Mouse (Mus musculus) forebrain, embryonic 16.5 days (tissue): ENCODE measurements at regions not wholly inside any gene's neighbourhood (a gene's known extent, or its start where the extent isn't known, plus 50 kb on each side); places are given as distances from the start of the nearest gene placed in this dataset.

ENCODE experiments used
- ATAC-seq: fragments of 200-750 bp; cut with Nextera tagmentation; 2 replicates; pipeline ENCODE4 v1.8.0; 2017; ENCODE audit warnings: mild to moderate bottlenecking, moderate library complexity
- H3K27ac ChIP-seq: fragments of 300-500 bp; sonication (generic); 2 replicates; pipeline ENCODE4 v1.5.1; 2014; ENCODE audit warnings: low read length, control low read depth
- H3K27me3 ChIP-seq: fragments of 300-500 bp; sonication (generic); replicated peaks from 2 replicates; pipeline ENCODE4 v1.6.1; 2014; ENCODE audit warnings: low read length; ENCODE audit not compliant: control insufficient read depth, insufficient read depth
- H3K36me3 ChIP-seq: fragments of 300-500 bp; sonication (generic); 2 replicates; pipeline ENCODE4 v1.6.1; 2014; ENCODE audit not compliant: control insufficient read depth, insufficient read depth
- H3K4me1 ChIP-seq: fragments of 300-500 bp; sonication (generic); replicated peaks from 2 replicates; pipeline ENCODE4 v1.6.1; 2014; ENCODE audit warnings: low read length; ENCODE audit not compliant: control insufficient read depth, insufficient read depth
- H3K4me2 ChIP-seq: fragments of 300-500 bp; sonication (generic); 2 replicates; pipeline ENCODE4 v1.6.1; 2014; ENCODE audit warnings: mild to moderate bottlenecking, low read length, control low read depth
- H3K4me3 ChIP-seq: fragments of 300-500 bp; sonication (generic); replicated peaks from 2 replicates; pipeline ENCODE4 v1.5.1; 2014; ENCODE audit warnings: mild to moderate bottlenecking, low read length, control low read depth
- H3K9ac ChIP-seq: fragments of 300-500 bp; sonication (generic); replicated peaks from 2 replicates; pipeline ENCODE4 v1.6.1; 2014; ENCODE audit warnings: low read depth, low read length, control low read depth
- H3K9me3 ChIP-seq: fragments of 300-500 bp; sonication (generic); 2 replicates; pipeline ENCODE4 v1.6.1; 2016; ENCODE audit warnings: low read length; ENCODE audit not compliant: control insufficient read depth
- WGBS: fragments of 180-500 bp; shearing (Covaris S2); extraction: QIAGEN DNeasy Blood & Tissue Kit; methylation state at CpG from one replicate; pipeline ENCODE4 v1.1.7; 2014; 5-methylcytosine and 5-hydroxymethylcytosine counted together

GRCm38 (mm10) chr5:62997464-62997863 lies 183.8 kb downstream of the Dthd1 start:
- 92% methylated on average over 1 of the region's 1 CpGs for WGBS
- H3K4me1 ChIP-seq = no peaks in the 10 kb centered on the region
- H3K36me3 ChIP-seq = no peaks in the 10 kb centered on the region
- no peak overlapping the region for H3K9ac ChIP-seq
- H3K4me3 ChIP-seq = no peak overlapping the region
- no peak for ATAC-seq
- no peak overlapping the region for H3K4me2 ChIP-seq
- H3K27me3 ChIP-seq = no peaks in the 10 kb centered on the region
- H3K27ac ChIP-seq = no peak overlapping the region
- no peaks in the 10 kb centered on the region for H3K9me3 ChIP-seq

- Histone ChIP-seq H3K27me3 (no peaks in the 10 kb centered on the region), H3K9me3 (no peaks in the 10 kb centered on the region), H3K9ac (no peak overlapping the region), H3K27ac (no peak overlapping the region), H3K4me1 (no peaks in the 10 kb centered on the region), H3K4me3 (no peak overlapping the region), H3K4me2 (no peak overlapping the region), H3K36me3 (no peaks in the 10 kb centered on the region)
- WGBS = 90% methylated on average over 2 of the region's 2 CpGs
- no peak for ATAC-seq
These were observed 220.8 kb downstream of the Dthd1 start for GRCm38 (mm10) chr5:63034446-63034845.

GRCm38 (mm10) chr5:63045751-63046150 lies 232.1 kb downstream of the Dthd1 start:
- Histone ChIP-seq H3K4me2 (no peak overlapping the region), H3K9me3 (no peaks in the 10 kb centered on the region), H3K27me3 (no peaks in the 10 kb centered on the region), H3K27ac (no peak overlapping the region), H3K4me1 (no peaks in the 10 kb centered on the region), H3K36me3 (no peaks in the 10 kb centered on the region), H3K9ac (no peak overlapping the region), H3K4me3 (no peak overlapping the region)
- 83% methylated on average over 2 of the region's 2 CpGs for WGBS
- no peak for ATAC-seq

- WGBS = 77% methylated on average over 2 of the region's 2 CpGs
- no peaks in the 10 kb centered on the region for H3K4me1 ChIP-seq
- H3K27ac ChIP-seq = no peak overlapping the region
- H3K4me2 ChIP-seq = no peak overlapping the region
- no peaks in the 10 kb centered on the region for H3K36me3 ChIP-seq
- ATAC-seq = no peak
- H3K9me3 ChIP-seq = no peaks in the 10 kb centered on the region
- H3K4me3 ChIP-seq = no peak overlapping the region
- H3K9ac ChIP-seq = no peak overlapping the region
- H3K27me3 ChIP-seq = no peaks in the 10 kb centered on the region
These were observed 249.7 kb downstream of the Dthd1 start for GRCm38 (mm10) chr5:63063301-63063700.

DNA sequence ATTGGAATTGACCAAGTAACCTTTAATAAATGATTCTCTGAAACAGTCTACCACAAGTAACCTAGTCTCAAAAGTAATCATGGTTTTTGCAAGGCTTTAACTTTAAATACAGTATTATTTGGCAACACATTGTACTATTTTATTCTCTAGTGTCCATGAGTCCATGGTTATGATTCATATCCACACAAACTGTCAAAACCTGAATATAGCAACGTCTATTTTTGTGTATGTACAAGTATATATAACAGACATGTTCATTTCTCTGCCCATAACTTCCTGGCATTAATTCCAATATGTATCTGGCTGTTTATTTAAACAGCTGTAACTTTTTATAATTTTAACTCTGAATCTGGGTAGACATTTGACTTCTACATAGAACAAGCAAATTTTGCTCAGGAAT lies 253.2 kb downstream of the Dthd1 start:
- Histone ChIP-seq H3K9ac (no peak overlapping the region), H3K27ac (no peak overlapping the region), H3K36me3 (no peaks in the 10 kb centered on the region), H3K9me3 (no peaks in the 10 kb centered on the region), H3K4me2 (no peak overlapping the region), H3K4me3 (no peak overlapping the region), H3K4me1 (no peaks in the 10 kb centered on the region), H3K27me3 (no peaks in the 10 kb centered on the region)
- 52% methylated on average over 1 of the region's 1 CpGs for WGBS
- ATAC-seq = no peak

- 70% methylated on average over 1 of the region's 1 CpGs for WGBS
These were observed 284.5 kb downstream of the Dthd1 start for GRCm38 (mm10) chr5:63098129-63098528.

GRCm38 (mm10) chr5:63132552-63132951 lies 318.9 kb downstream of the Dthd1 start:
- Histone ChIP-seq H3K4me3 (no peak overlapping the region), H3K27ac (no peak overlapping the region), H3K27me3 (no peaks in the 10 kb centered on the region), H3K4me1 (no peaks in the 10 kb centered on the region), H3K36me3 (no peaks in the 10 kb centered on the region), H3K9me3 (no peaks in the 10 kb centered on the region), H3K9ac (no peak overlapping the region), H3K4me2 (no peak overlapping the region)
- ATAC-seq = no peak

More at GRCm38 (mm10) chr5:63098129-63098528, 284.5 kb downstream of the Dthd1 start:
- Histone ChIP-seq H3K27me3 (no peaks in the 10 kb centered on the region), H3K9me3 (no peaks in the 10 kb centered on the region), H3K27ac (no peak overlapping the region), H3K4me3 (no peak overlapping the region), H3K9ac (no peak overlapping the region), H3K4me1 (no peaks in the 10 kb centered on the region), H3K4me2 (no peak overlapping the region), H3K36me3 (no peaks in the 10 kb centered on the region)
- ATAC-seq = no peak

- ATAC-seq = no peak
- Histone ChIP-seq H3K4me1 (no peaks in the 10 kb centered on the region), H3K27me3 (no peaks in the 10 kb centered on the region), H3K4me3 (no peak overlapping the region), H3K36me3 (no peaks in the 10 kb centered on the region), H3K4me2 (no peak overlapping the region), H3K9me3 (no peaks in the 10 kb centered on the region), H3K9ac (no peak overlapping the region), H3K27ac (no peak overlapping the region)
These were observed 324.3 kb downstream of the Dthd1 start for GRCm38 (mm10) chr5:63137957-63138356.

- Histone ChIP-seq H3K27me3 (no peaks in the 10 kb centered on the region), H3K4me3 (no peak overlapping the region), H3K4me1 (no peaks in the 10 kb centered on the region), H3K9me3 (no peaks in the 10 kb centered on the region), H3K9ac (no peak overlapping the region), H3K36me3 (no peaks in the 10 kb centered on the region), H3K27ac (no peak overlapping the region), H3K4me2 (no peak overlapping the region)
- WGBS = 48% methylated on average over 2 of the region's 2 CpGs
- peak; percentile 61 for ATAC-seq
These were observed 356.1 kb downstream of the Dthd1 start for GRCm38 (mm10) chr5:63169687-63170086.

- H3K4me2 ChIP-seq = no peak overlapping the region
- no peaks in the 10 kb centered on the region for H3K36me3 ChIP-seq
- no peak overlapping the region for H3K27ac ChIP-seq
- WGBS = 99% methylated on average over 3 of the region's 3 CpGs
- ATAC-seq = no peak
- no peaks in the 10 kb centered on the region for H3K4me1 ChIP-seq
- H3K9ac ChIP-seq = no peak overlapping the region
- H3K4me3 ChIP-seq = no peak overlapping the region
- no peaks in the 10 kb centered on the region for H3K9me3 ChIP-seq
- no peaks in the 10 kb centered on the region for H3K27me3 ChIP-seq
These were observed 356.9 kb downstream of the Dthd1 start for GRCm38 (mm10) chr5:63170493-63170892.
